Mouse (Mus musculus) skeletal muscle tissue, adult 2 months (tissue): ENCODE measurements around the gene Ttll12.
A peak's percentile ranks its signal among the peaks of the same experiment; 100 is the strongest.

ENCODE experiments used
- DNase-seq: peaks from one replicate; pipeline ENCODE4 v3.0.0-alpha.2; 2012; ENCODE audit warnings: low read depth, low spot score

Gene Ttll12

GRCm38 (mm10) chr15:83593702-83594512, 1.1 kb downstream of the Ttll12 start:
- DNase-seq = no peak

GRCm38 (mm10) chr15:83593189-83593585, 1.8 kb downstream of the Ttll12 start:
- DNase-seq = no peak

GRCm38 (mm10) chr15:83592260-83593188, 2.4 kb downstream of the Ttll12 start:
- no peak for DNase-seq

- DNase-seq = no peak
Measured at GRCm38 (mm10) chr15:83591758-83592157, 3.2 kb downstream of the Ttll12 start.

- no peak for DNase-seq
Measured at GRCm38 (mm10) chr15:83590841-83591240, 4.1 kb downstream of the Ttll12 start.

GRCm38 (mm10) chr15:83584741-83585220, 10.2 kb downstream of the Ttll12 start:
- DNase-seq = no peak

- DNase-seq = peak; percentile 69
Measured at GRCm38 (mm10) chr15:83583419-83584156, 11.4 kb downstream of the Ttll12 start.

- DNase-seq = peak; percentile 44
Measured at GRCm38 (mm10) chr15:83582931-83583330, 12.0 kb downstream of the Ttll12 start.

GRCm38 (mm10) chr15:83576651-83577050, 18.3 kb downstream of the Ttll12 start:
- no peak for DNase-seq

GRCm38 (mm10) chr15:83575543-83575942, 19.4 kb downstream of the Ttll12 start:
- no peak for DNase-seq

- DNase-seq = no peak
Measured at GRCm38 (mm10) chr15:83574731-83575351, 20.1 kb downstream of the Ttll12 start.

- no peak for DNase-seq
Measured at GRCm38 (mm10) chr15:83573606-83574005, 21.4 kb downstream of the Ttll12 start.

- DNase-seq = no peak
Measured at GRCm38 (mm10) chr15:83572132-83572531, 22.8 kb downstream of the Ttll12 start.

GRCm38 (mm10) chr15:83571636-83572035, 23.3 kb downstream of the Ttll12 start:
- DNase-seq = peak; percentile 44

- no peak for DNase-seq
Measured at GRCm38 (mm10) chr15:83570641-83571040, 24.3 kb downstream of the Ttll12 start.

GRCm38 (mm10) chr15:83569682-83570081, 25.3 kb downstream of the Ttll12 start:
- no peak for DNase-seq

- no peak for DNase-seq
Measured at GRCm38 (mm10) chr15:83568544-83568943, 26.4 kb downstream of the Ttll12 start.

- no peak for DNase-seq
Measured at GRCm38 (mm10) chr15:83567728-83568127, 27.2 kb downstream of the Ttll12 start.

- no peak for DNase-seq
Measured at GRCm38 (mm10) chr15:83566006-83566405, 29.0 kb downstream of the Ttll12 start.

- peak; percentile 44 for DNase-seq
Measured at GRCm38 (mm10) chr15:83565434-83565833, 29.5 kb downstream of the Ttll12 start.
